Mouse (Mus musculus) right cerebral cortex, postnatal 4 days (tissue): ENCODE data around the gene Adcy4.

ENCODE experiments used
- DNase-seq: peaks from one replicate; pipeline ENCODE4 v3.0.0-alpha.2; 2022

The Adcy4 gene

GRCm38 (mm10) chr14:55747051-55747847, 36.6 kb downstream of the Adcy4 start:
- no peak for DNase-seq

- DNase-seq: no peak
These were observed 38.0 kb downstream of the Adcy4 start for GRCm38 (mm10) chr14:55745861-55746237.

GRCm38 (mm10) chr14:55745180-55745860, 38.6 kb downstream of the Adcy4 start, which contains the start of the genes Dhrs1 and Nop9:
Gene Dhrs1 (minus strand): TSS chr14:55745690.
Gene Nop9 (plus strand): TSS chr14:55745693.
- peak; percentile 85 for DNase-seq

GRCm38 (mm10) chr14:55743711-55744110, 40.2 kb downstream of the Adcy4 start:
- DNase-seq: peak; percentile 90

- no peak for DNase-seq
These were observed 46.7 kb downstream of the Adcy4 start for GRCm38 (mm10) chr14:55737086-55737687.

DNA sequence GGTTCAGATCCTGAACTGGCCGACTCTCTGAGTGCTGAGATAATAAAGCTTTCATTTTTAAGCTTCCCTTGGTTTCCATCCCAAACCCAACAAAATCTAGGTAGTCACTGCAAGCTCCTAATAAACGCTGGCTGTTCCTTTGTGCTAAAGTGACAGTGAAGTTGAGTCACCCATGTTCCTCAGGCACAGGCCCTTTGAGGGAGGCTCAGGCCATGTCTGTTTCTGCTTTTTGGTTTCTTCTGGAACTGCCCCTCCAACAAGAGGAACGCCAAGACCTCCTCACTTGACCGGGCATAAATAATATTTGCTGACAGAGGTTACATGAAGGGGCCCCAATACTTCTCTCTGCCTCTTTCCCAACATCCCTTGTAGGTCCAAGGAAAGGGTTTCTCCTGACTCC, 48.1 kb downstream of the Adcy4 start:
- no peak for DNase-seq

DNA sequence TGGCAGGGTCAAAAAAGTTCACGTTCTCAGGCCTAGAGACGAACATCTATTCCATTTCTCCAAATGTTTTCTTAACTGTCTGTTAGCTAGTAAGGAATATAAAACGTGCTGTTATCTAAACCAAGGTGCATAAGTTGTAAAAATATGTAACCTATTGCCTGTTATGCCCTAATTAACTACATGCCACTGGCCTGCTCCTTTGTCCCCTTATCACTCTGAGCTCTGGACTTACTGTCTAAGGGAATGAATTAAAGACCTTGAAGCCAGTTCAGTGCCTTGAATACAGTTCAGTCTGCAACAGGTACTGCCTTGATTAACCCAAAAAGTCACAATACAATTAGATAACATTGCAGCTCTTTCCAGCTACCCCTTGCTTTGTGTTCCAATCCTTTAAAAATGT, 48.6 kb downstream of the Adcy4 start:
- DNase-seq: no peak

DNA sequence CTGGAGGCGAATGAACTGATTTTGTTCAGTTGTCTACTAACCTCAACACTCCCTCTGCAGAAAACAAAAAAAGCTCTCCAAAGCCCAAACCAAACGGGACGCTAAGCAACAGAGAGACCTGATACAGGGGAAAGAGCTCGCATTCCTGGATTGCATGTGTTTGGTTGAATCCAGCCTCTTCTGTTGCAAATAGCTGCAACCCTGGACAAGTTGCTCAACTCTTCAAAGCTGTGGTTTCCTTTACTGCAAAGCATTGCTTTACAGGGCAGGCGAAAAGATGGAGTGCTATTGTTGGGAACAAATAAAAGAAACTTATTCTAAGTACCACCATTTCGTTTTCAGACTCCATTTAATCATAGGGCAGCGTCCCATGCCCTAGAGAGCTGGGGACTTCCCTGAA, 49.0 kb downstream of the Adcy4 start:
- no peak for DNase-seq

DNA sequence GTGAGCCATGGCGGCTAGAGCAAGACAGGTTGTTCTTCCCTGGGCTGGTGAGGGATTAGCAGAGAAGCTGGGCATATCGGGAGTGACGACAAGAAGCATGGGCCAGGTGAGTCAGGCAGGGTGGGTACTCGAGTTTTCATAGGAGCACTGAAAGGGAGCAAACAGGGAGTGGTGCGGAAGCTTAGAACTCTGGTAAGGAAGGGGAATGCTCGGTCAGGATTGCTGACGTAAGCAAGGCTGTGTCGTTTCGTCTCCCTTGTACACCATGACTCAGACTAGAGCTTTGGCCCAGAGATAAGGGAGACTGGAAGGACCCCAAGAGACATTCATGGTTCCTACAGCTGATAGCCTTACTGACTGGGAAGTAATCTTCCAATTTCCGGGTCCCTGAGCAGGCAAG, 50.0 kb downstream of the Adcy4 start:
- DNase-seq: no peak

- DNase-seq: no peak
These were observed 53.3 kb downstream of the Adcy4 start for GRCm38 (mm10) chr14:55730531-55731032.

DNA sequence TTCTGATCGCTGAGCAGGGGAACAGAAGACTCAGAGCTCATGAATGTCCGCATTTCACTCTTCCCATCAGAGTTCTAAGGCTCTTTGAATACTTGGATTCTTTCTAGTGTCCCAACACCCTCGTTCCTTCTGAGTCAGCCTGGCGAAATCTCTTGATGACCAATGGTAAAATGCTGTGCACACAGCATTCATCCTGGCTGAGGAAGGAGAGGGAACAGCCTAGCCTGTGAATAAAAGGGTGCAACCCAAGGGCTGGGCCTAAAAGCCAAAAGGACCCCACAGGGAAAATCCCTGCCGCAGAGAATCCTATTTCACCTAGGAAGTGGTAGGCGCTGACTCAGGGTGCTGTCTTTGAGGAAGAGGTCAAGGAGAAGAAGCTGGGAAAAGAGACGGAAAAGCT, 53.8 kb downstream of the Adcy4 start:
- DNase-seq: no peak

DNA sequence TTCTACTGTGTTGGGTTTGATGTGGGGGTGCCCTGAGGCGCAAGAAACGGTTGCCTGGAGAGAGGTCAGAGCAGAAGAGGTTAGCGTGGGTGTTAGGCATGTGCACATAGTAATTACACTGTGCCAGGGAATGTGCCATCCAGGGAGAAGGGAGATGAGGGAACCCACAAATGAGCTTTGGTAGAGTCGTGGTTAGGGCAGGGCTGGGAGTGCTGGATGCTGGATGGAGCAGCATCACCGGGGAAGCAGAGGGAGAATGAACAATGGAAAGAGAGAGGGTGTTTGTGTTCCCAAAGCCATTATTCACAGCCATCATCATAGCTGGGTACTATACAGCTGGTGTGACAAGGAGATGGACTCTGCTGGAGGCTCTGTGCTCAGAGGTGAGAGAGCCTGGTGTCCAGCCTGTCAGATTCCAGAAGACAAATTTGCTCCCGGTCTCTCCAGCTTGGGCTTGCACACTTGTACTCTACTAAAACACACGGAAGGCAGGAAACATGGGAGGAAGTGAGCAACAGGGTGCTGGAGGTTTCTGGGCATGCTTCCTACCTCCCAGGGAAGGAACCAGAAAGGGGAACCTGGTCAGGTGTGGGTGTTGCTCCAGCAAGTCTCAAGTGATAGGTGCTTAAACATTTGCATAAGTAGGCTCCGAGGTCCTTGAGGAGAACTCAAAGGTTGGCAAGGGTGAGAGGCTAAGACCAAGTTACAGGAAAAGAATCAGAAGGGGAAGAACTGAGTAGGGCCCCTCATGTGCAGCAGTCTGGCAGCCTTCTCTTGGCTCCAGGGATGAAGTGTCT, 55.8 kb downstream of the Adcy4 start:
- no peak for DNase-seq

GRCm38 (mm10) chr14:55726261-55726660, 57.6 kb downstream of the Adcy4 start:
- DNase-seq: no peak

DNA sequence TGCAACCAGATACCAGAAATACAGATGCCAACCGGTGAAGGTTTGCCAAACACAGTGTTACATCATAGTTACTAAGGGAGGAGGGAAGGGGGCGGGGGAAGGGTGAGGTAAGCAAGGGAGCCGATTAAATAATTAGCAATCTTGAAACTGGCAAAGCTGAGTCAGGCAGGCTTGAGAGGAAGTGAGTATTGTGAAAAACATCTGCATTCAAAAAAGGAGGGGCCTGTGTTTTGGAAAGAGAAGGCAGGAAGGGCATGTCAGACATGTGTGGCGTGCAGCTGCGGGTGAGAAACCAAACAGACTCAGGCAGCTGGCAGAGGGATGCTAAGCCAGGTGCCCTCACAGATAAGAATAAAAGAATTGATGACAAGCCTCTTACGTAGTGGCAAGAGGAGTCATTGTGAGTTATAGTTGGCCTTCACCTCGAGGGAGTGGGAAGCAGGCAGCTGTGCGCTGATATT, 59.5 kb downstream of the Adcy4 start:
- no peak for DNase-seq

DNA sequence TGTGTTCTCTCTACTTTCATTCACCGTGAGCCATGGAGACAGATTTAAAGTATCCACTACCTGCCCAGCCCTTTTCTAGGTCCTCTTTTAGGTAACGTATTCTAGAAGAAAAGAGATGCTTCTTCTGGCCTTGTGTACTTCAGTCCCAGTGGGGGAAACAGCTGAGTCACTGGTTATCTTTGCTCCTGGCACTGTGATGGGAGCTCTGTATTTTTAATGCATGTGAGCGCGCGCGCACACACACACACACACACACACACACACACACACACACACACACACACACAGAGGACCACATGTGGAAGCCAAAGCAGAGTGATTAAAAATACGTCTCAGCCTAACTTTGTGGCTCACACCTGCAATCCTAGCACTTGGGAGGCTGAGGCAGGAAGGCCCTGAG, 60.5 kb downstream of the Adcy4 start:
- DNase-seq: no peak

DNA sequence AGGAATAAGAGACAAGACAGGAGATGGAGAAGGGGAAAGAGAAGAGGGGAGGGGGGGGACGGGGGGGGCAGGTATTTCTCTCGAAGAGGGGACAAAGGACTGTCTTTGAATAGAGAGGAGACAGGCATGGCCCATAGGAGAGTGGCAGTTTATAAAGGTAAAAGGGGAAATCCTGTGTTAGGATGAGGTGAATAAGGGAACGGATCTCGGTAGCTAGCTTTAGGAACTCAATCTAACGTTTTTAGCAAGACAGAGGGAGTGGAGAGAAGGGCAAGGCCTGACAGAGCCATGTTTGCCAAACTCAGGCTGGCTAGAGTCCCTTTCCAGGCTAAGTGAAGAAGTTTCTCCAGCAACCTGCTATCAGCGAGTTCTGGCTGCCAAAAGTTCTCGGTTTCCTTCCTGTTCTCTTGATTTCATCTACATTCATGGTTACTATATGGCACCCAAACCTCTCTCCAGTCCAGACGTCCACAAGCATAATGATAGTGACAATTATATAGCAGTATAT, 61.4 kb downstream of the Adcy4 start:
- no peak for DNase-seq

- DNase-seq: peak; percentile 96
These were observed 62.0 kb downstream of the Adcy4 start, which contains the start of gene Rabggta for GRCm38 (mm10) chr14:55721700-55722437. Gene Rabggta (minus strand): TSS chr14:55722263.

- DNase-seq: no peak
These were observed 62.8 kb downstream of the Adcy4 start for GRCm38 (mm10) chr14:55721076-55721475.

DNA sequence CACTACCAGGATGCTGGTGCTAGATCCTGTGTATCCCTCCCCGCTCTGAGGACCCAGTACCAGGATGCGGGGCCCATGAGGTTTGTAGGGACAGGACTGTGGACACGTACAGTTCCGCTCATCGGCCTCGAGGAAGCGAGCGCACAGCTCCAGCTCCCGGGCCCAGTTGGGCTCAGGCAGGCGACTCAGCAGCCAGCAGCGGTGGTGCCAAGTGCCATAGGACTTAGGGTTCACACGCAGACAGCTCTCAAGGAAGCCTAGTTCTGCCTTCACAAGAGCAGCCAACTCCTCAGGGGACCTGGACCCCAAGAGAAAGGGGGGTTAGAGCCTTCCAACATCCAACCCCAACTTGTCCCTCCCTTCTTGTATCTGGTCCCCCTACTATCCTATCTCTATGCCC, 63.2 kb downstream of the Adcy4 start:
- no peak for DNase-seq

DNA sequence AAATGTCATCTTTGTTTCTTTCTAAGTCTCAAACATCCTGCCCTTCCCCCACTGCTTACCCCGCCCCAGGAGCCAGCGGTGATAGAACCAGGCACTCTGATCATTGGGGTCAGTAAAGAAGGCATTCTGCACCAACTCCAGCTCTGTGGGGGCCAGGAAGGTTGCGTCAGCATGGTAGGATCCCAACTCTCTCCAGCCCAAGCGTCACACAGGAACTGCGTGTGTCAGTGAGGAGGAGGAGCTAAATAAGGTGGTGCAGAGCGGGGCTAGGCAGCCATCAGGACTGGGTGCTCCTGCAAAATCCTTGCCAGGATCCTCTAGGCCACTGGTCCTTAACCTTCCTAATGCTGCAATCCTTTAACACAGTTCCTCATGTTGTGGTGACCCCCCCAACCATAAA, 64.2 kb downstream of the Adcy4 start:
- no peak for DNase-seq
